Mouse (Mus musculus) kidney, adult 2 months (tissue): Measurements from ENCODE around the gene Fam198a.

Source experiments
- CTCF ChIP-seq: fragments of 200-500 bp; conservative IDR thresholded peaks from 2 replicates; pipeline ENCODE4 v1.5.1; 2011; ENCODE audit warnings: low read depth, mild to moderate bottlenecking, control low read depth, low read length, moderate library complexity, mixed read lengths; ENCODE audit not compliant: insufficient read depth, insufficient read length
- POLR2A ChIP-seq: fragments of 200-500 bp; IDR thresholded peaks from one replicate; pipeline ENCODE4 v1.6.1; 2011; ENCODE audit warnings: low read depth, low read length, control low read depth

DNA sequence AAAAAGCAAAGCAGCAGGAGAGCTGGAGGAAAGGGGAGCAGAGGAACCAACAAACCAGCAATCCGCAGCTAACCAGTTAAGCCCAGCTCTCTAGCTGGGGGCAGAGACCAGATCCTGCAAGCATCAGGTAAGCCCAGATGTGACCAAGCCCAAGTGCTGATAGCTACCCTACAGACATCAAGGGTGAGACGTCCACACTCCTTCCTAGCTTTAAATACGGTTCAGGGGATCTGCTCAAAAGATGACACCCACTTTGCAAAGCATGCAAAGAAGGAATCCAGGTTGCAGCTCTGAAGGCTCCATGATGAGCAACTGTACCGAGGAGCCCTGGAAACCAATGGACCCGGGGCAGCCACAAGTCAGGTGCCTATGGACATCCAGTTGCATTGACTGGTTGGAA lies 44.3 kb upstream of the Fam198a start:
- TF ChIP-seq POLR2A (no peak), CTCF (no peak)
